Mouse (Mus musculus): Measurements from ENCODE around the gene Med13.
"Not testable (repeated sequence)": the region's sequence is repeated elsewhere in the genome, so short reads cannot be mapped to it uniquely, and the experiment has no call there.

Gene Med13

DNA sequence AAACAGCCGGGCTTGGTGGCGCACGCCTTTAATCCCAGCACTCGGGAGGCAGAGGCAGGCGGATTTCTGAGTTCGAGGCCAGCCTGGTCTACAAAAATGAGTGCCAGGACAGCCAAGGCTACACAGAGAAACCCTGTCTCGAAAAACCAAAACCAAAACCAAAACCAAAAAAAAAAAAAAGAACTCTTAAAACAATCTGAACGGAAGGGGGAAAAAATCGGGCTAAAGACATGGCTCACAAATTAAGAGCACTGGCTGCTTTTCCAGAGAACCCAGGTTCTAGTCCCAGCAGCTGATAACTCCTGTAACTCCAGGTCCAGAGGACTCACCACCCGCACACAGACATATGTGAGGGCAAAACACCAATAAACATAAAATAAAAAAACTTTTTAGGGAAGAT is 65.2 kb downstream of the Med13 start:
- DNase-seq (ENCODE audit: low spot score in 2 of 2), result not testable (repeated sequence)

DNA sequence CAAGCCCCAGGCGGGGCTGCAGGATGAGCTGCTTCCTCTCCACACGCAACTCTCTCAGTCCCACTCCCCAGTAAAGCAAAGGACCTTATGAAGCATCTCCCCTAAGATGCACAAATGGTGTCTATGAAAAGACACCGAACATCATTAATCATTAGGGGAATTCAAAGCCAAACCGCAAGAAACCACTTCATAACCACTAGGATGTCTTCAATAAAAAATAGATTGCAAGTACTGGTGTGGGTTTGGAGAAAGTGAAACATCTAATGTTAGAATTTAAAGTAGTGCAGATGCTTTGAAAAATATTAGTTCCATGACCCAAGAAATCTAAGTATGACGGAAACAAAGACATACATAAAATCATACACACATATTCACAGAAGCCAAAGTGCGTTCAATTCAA is 65.7 kb downstream of the Med13 start:
- DNase-seq (ENCODE audit: low spot score in 2 of 2), result no peak

DNA sequence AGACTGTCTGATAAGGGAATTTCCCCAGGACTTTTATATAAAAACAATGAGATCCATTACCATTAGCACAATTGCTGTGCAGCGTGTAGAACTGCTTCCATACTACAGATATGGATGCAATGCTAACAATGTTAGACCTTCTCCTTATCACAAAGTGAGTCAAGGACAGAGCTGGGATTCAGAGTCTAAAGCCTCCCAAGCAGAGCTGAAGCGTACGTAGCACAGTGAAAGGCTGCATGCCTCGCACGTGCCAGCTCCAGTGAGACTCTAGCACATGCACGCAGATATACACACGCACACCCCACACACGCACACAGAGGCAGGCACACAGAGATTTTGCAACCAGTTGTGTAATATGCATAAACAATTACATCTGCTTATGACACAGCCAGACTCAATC is 71.7 kb downstream of the Med13 start:
- no peak for DNase-seq (ENCODE audit: low spot score in 2 of 2)

DNA sequence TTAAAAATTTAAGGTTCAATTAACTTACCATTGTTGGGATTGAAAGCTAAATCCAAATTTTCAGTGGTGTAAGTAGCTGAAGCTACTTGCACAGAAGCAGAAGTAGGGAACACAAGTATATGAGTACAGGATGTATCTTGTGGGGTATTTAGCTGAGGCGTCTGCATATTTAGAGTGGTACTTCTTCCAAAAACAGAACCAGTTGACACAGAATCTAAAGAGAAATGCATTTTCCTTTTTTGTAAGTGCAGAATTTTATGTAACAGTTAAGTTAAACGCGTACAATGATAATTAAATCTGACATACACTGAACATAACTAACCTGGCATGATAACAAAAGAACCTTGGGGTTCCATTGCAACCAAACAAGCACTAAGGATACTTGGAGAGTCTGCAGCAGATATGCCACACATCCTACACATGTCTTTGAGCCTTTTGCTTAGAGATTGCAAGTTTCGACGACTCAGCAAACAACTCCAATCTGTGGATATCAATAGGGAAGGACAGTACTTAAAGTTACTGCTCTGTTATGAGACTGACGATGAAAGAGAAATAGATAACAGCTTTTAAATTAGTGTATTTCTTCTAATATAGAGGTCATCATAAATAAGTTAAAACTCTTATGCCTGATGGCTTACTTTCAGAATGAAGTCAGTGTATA is 78.8 kb downstream of the Med13 start:
- DNase-seq (ENCODE audit: low spot score in 2 of 2), result no peak

DNA sequence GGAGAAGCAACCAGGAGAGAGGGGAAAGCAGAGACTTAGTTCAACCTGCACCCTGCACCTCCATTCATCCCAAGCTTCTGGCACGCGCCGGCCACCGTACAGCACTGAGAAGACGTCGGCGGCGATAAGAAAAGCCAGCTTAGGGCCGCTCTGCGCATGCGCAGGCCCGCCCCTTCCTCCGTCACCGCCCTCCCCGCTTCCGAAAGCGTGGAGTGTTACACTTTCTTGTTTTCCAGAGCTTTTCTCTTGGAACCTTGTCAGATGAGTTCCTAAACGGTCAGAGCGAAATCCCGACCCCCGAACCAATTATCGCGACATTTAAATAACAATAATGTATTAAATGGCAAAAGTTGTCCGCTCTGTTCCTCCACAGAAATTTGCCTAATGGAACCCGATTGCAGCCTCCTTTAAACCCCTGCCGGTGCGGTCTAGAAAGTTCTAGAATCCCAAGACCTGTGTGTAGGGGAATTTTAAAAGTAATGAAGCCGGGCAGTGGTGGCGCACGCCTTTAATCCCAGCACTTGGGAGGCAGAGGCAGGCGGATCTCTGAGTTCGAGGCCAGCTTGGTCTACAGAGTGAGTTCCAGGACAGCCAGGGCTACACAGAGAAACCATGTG is 99.8 kb downstream of the Med13 start, which contains the start of gene Ints2:
TSS of gene Ints2 (minus strand) at position 116 of the 617 bp plus-strand sequence.
- DNase-seq (ENCODE audit: low spot score in 2 of 2), result peak; percentile 94 to 96

DNA sequence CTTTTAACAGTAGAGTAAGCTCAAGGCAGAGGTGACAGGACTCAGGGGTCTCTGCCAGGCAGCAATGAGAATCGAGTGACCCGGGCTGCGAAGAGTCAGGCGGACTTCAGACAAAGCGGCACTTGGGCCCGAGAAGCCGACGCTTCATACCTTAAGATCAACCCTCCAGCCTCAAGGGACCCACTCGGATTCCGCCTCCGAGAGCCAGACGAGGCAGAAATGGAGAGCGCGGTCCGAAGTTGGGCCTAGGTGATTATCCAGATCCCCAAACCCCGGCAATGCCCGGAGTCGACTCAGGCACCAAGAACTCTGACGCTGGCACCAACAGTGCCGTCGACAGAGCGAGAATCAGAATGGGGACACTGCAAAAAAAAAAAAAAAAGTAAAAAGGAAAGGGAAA is 100.3 kb downstream of the Med13 start:
- peak in 1 of 2 experiments; percentile 60 for DNase-seq (ENCODE audit: low spot score in 2 of 2)

DNA sequence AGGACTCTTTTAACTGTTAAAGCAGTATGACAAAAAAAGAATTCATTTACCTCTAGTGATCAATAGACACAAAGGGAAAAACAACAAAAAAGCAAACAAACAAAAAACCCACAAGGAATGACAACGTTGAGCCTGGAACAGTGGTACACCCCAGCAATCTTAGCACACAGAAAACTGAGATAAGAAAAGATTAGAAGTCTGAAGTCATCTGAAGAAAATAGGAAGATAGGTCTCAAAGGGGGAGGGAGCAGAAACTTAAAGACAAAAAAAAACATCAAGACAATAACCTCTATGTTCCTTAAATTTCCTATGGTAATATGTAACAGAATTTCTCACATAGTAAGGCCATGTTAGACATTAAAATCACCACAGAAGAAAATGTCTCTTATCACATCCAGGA is 104.1 kb downstream of the Med13 start:
- no peak for DNase-seq (ENCODE audit: low spot score in 2 of 2)

DNA sequence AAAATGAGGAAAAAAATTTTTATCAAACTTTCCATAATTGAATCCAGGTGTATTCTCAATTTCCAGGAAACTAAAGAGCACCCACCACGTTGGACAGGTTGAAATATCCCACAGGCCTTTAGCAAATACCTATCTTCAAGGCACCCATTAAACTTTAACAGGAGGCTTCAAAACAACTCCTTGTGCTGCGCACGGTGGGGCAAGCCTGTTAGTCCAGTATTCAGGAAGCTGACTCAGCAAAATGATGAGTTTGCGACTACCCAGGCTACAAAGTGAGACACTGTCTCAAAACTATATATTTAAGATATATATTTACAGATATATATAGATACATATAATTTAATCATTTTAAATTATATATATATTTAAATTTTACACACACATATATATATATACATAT is 125.0 kb downstream of the Med13 start:
- DNase-seq (ENCODE audit: low spot score in 2 of 2), result no peak

DNA sequence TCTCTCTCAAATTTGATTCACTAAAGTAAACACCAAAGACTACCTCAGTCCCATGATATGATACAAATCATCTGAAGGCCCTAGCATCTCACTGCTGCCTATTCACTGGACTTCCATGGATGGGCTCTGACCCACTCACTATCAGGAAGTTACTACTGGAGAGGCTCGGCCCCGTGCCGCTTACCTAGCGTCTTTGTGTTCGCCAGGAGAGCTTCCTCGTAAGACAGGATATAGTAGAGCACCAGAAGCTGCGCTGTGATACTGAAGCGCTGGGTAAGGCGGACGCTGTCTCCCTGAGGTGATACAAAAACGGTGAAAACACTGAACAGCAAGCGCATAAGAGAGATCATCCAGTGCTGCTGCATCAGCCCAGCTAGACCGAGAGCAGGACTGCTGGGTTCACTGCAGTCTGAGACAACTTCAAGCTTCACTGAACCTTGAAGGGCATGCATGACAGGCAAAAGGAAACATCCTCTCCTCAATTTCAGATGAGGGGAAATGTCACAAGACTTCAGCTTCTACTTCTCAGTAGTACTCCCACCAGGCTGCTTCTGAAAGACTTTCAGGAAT is 125.5 kb downstream of the Med13 start:
- no peak for DNase-seq (ENCODE audit: low spot score in 2 of 2)

DNA sequence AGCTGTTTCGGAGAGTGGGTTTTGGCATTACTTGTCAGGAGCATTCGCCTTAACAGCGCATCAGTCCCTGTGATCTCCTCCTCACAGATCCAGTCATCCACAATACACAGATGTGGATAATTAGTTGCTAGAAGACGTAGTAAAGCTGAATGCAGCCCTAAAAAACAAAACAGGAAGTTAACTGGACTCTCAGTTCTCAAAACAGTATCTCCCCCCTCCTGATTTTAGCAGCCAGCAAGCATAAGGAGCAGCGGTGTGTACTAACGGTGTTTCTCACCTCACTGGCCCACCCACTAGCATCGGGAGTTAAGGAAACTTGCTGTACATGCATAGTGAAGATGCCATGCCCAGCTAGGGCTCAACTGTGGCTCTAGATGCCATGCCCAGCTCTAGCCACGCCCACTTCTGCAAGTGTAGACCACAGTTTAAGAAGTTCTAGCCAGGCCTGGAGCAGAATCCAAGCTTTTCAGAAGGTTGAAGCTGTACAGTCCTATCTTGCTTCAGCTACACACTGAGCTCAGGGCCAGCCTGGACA is 130.7 kb downstream of the Med13 start:
- no peak for DNase-seq (ENCODE audit: low spot score in 2 of 2)

DNA sequence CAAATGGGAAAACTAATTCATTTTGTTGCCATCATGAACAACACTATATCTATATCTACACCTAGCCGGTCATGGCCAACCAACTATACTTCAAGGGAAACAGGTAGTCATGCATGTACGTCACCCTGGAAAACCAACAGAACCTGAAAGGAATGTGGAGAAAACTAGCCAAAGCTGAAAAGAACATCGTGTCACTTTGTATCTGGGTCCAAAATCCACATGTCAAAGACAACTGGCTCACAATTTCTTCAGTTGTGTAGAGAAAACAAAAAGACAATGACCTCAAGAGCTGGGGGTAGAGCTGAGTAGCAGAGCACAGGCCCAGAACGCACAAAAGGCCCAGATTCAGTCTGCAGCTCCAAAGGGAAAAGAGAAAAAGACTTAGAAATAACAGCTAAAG is 131.6 kb downstream of the Med13 start:
- no peak for DNase-seq (ENCODE audit: low spot score in 2 of 2)
